Mouse (Mus musculus) embryonic facial prominence, embryonic 14.5 days (tissue): ENCODE measurements around the gene Krt39. TPM values are rescaled to one million over a fixed set of nuclear protein-coding genes. Genes with fewer than 3 reads are reported as not detected.

Source experiments
- ATAC-seq: fragments of 200-750 bp; cut with Nextera tagmentation; 2 replicates; pipeline ENCODE4 v1.8.0; 2017; ENCODE audit warnings: low read depth, moderate number of reproducible peaks, moderate TSS enrichment
- DNase-seq: peaks from one replicate; pipeline ENCODE4 v3.0.0-alpha.2; 2015; ENCODE audit warnings: low spot score
- H3K27ac ChIP-seq: fragments of 300-500 bp; sonication (generic); replicated peaks from 2 replicates; pipeline ENCODE4 v1.5.1; 2014; ENCODE audit warnings: low read depth, mild to moderate bottlenecking, low read length, moderate library complexity
- H3K27me3 ChIP-seq: fragments of 300-500 bp; sonication (generic); replicated peaks from 2 replicates; pipeline ENCODE4 v1.6.1; 2014; ENCODE audit warnings: low read length; ENCODE audit not compliant: control insufficient read depth, insufficient read depth
- H3K36me3 ChIP-seq: fragments of 300-500 bp; sonication (generic); 2 replicates; pipeline ENCODE4 v1.6.1; 2014; ENCODE audit warnings: low read length, mixed read lengths; ENCODE audit not compliant: control insufficient read depth, insufficient read depth
- H3K4me1 ChIP-seq: fragments of 300-500 bp; sonication (generic); 2 replicates; pipeline ENCODE4 v1.6.1; 2014; ENCODE audit warnings: antibody characterized with exemption, low read length; ENCODE audit not compliant: control insufficient read depth, insufficient read depth
- H3K4me2 ChIP-seq: fragments of 300-500 bp; sonication (generic); 2 replicates; pipeline ENCODE4 v1.6.1; 2014; ENCODE audit warnings: low read depth, mild to moderate bottlenecking, low read length, moderate library complexity, mixed read lengths
- H3K4me3 ChIP-seq: fragments of 300-500 bp; sonication (generic); 2 replicates; pipeline ENCODE4 v1.5.1; 2014; ENCODE audit warnings: low read depth, mild to moderate bottlenecking, low read length
- H3K9ac ChIP-seq: fragments of 300-500 bp; sonication (generic); 2 replicates; pipeline ENCODE4 v1.6.1; 2014; ENCODE audit warnings: low read depth, mild to moderate bottlenecking, low read length, moderate library complexity, mixed read lengths
- H3K9me3 ChIP-seq: fragments of 300-500 bp; sonication (generic); 2 replicates; pipeline ENCODE4 v1.6.1; 2016; ENCODE audit warnings: low read length; ENCODE audit not compliant: control insufficient read depth
- WGBS: fragments of 180-500 bp; shearing (Covaris S2); extraction: QIAGEN DNeasy Blood & Tissue Kit; methylation state at CpG from one replicate; pipeline ENCODE4 v1.1.7; 2014; 5-methylcytosine and 5-hydroxymethylcytosine counted together
- polyA plus RNA-seq: library from polyadenylated mRNA; unstranded; fragments of >200 nt; fragmentation: Nextera tagmentation; extraction: Ambion mirVana; gene quantifications from 2 replicates; pipeline ENCODE4 v1.2.1, GENCODE M21; 2014

Gene Krt39
- polyA plus RNA-seq, 1 experiment from 2014 or later = not detected

DNA sequence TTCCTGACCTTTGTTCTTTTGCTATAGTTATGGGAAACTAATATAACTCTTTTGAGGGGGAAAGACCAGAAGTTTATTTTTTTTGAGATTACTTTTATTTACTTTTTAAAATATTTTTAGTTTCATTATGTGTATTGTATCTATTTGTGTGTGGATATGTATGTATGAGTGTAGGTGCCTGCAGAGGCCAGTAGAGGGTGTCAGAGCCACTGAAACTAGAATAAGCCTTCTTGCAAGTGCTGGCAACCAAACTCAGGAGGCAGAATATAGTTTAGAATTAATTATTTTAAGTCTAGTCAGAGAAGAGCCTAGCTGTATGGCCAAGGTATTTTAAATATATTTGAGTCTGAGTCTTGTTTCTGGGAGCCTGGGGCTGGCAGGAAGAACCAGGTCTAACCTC lies 26.8 kb upstream of the Krt39 start:
- ATAC-seq (no peak), DNase-seq (no peak)
- H3K4me3 ChIP-seq = no peak overlapping the region

DNA sequence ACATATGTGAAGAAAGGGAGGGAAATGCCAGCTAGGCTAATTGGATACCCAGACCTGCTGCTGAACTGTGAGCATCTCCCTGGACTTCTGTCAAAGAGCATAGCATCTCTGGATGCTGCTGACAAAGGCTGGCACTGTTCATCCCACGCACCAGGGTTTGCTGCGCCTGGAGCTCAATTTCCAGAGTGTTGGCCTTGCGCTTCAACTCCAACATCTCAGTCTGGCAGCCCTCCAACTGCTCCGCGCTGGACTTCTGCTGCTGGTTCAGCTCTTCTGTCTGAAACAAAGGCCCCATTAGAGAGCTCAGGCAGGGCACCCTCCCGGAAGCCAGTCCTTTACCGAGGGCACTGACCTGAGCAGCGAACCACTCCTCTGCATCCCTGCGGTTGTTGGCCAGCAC lies 18.6 kb upstream of the Krt39 start:
- DNase-seq = peak; percentile 75
- WGBS = 34% methylated on average over 9 of the region's 9 CpGs

More for the DNA sequence above, 26.8 kb upstream of the Krt39 start:
- no peak overlapping the region for H3K9ac ChIP-seq
- no peaks in the 10 kb centered on the region for H3K9me3 ChIP-seq
- no peaks in the 10 kb centered on the region for H3K36me3 ChIP-seq
- no peak overlapping the region for H3K27ac ChIP-seq
- H3K27me3 ChIP-seq = no peaks in the 10 kb centered on the region
- H3K4me2 ChIP-seq = no peak overlapping the region
- no peaks in the 10 kb centered on the region for H3K4me1 ChIP-seq

DNA sequence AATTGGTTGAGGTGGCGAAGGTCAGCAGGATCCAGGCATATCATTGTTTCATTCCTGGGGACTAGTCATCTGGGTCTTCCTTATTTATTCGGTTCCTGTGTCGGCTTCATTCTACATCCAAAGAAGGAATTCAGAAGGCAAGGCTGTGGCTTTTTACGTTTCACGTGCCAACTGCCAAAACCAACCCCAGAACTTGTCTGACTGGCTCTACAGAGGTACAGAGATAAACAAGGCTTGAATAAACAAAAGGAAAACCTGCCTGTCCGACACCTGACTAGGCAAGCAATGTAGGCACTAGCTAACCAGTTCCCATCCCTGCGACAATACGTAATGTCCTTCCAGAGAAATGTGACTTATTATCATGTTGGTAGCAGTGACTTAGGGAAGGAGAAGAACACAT lies 7.0 kb downstream of the Krt39 start:
- H3K27ac ChIP-seq = no peak overlapping the region
- 0 out of 2 replicates have a peak, but pooled peaks have one; percentile 47 for ATAC-seq
- H3K4me1 ChIP-seq = no peaks in the 10 kb centered on the region
- H3K9ac ChIP-seq = no peak overlapping the region
- no peaks in the 10 kb centered on the region for H3K27me3 ChIP-seq
- H3K4me3 ChIP-seq = no peak overlapping the region
- 77% methylated on average over 8 of the region's 8 CpGs for WGBS
- no peaks in the 10 kb centered on the region for H3K9me3 ChIP-seq
- H3K4me2 ChIP-seq = no peak overlapping the region
- peak; percentile 73 for DNase-seq
- no peaks in the 10 kb centered on the region for H3K36me3 ChIP-seq

More for the DNA sequence above, 18.6 kb upstream of the Krt39 start:
- Histone ChIP-seq H3K27me3 (no peaks in the 10 kb centered on the region), H3K9ac (no peak overlapping the region), H3K9me3 (no peaks in the 10 kb centered on the region), H3K4me1 (no peaks in the 10 kb centered on the region; the same call in 1 of the 2 replicates), H3K27ac (no peak overlapping the region), H3K4me3 (no peak overlapping the region), H3K36me3 (no peaks in the 10 kb centered on the region), H3K4me2 (no peak overlapping the region)
- ATAC-seq = peak; percentile 30; the same call in 1 of the 2 replicates

DNA sequence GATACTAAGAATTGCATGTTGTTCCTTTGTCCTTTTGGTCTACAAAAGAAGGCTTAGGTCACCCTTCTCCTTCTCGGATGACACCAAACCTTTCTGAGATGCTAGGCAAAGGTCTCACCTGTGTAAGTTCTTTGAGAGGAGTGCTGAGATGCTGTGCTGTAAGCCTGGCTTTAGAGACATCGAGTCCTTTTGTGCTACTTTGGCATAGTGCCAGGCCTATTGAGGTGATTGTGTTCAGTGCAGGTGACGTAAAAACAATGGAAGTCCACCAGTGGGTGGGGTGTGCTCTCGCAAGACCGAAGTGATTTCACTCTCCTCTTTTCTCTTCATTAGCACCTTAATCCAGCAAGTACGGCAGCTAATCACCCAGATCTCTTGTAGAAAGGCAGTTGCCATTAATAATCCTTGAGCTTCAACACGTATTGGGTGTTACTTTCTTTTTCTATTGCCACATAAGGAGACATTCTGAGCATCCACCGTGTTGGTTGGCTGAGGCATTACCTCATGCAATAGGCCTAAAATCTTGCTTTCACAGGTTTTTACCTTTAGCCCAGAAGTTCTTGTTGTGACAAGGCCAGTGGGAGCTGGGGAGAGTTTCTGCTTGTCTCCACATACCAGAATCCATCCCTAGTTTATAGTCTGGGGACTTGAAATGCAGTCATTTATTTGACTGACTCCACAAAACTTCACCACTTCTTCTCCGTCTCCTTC lies 20.9 kb downstream of the Krt39 start:
- Histone ChIP-seq H3K4me2 (no peak overlapping the region), H3K9me3 (no peaks in the 10 kb centered on the region), H3K4me1 (no peaks in the 10 kb centered on the region), H3K9ac (no peak overlapping the region), H3K27me3 (no peaks in the 10 kb centered on the region), H3K4me3 (no peak overlapping the region), H3K27ac (no peak overlapping the region), H3K36me3 (no peaks in the 10 kb centered on the region)
- peak; percentile 74 for DNase-seq
- WGBS = 79% methylated on average over 9 of the region's 9 CpGs
- ATAC-seq = peak; percentile 85; the same call in 1 of the 2 replicates

DNA sequence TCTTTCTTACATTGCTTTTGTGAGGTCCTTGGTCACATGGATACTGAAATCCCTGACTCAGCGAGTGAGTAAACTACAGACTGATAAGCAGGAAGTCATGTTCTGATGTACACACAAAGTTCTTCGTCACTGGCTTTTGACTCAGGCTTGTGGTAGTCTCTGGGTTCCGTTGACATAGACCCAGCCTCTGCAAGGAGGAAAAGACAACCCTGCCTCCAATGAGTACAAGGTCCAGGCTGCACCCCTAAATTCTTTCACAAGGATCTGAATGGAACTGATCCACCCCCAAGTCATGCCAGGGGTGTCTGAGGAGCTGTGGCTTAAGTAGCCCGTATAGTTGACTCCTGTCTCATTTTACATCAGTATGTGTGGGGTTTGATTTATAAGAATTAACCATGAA lies 24.7 kb downstream of the Krt39 start:
- DNase-seq = no peak
- no peaks in the 10 kb centered on the region for H3K36me3 ChIP-seq
- 83% methylated on average over 4 of the region's 4 CpGs for WGBS
- no peak for ATAC-seq
- H3K27ac ChIP-seq = no peak overlapping the region
- H3K9ac ChIP-seq = no peak overlapping the region
- H3K4me1 ChIP-seq = no peaks in the 10 kb centered on the region
- H3K4me2 ChIP-seq = no peak overlapping the region
- no peaks in the 10 kb centered on the region for H3K9me3 ChIP-seq
- no peaks in the 10 kb centered on the region for H3K27me3 ChIP-seq
- H3K4me3 ChIP-seq = no peak overlapping the region

DNA sequence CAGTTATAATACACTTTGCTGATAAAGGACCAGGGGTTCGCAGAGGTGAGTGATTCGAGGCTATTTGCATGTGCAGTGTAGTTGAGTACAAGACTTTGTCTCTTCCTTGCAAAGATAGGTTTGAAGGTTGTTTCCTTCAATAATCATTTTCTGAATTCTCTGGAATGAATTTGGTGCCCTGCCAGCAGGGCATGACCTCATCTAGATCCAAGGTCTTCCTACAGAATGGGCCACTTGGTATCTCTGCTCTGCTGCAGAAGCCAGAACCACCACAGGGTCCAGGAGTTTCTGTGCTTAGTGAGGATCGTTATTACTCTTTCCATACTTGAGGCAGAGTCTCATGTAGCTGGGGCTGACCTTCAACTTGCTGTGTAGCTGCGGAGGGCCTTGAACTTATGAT lies 26.4 kb downstream of the Krt39 start:
- H3K4me1 ChIP-seq = no peaks in the 10 kb centered on the region
- no peak overlapping the region for H3K27ac ChIP-seq
- DNase-seq (no peak), ATAC-seq (no peak)
- no peaks in the 10 kb centered on the region for H3K36me3 ChIP-seq
- H3K4me2 ChIP-seq = no peak overlapping the region
- no peak overlapping the region for H3K4me3 ChIP-seq
- no peaks in the 10 kb centered on the region for H3K9me3 ChIP-seq
- H3K9ac ChIP-seq = no peak overlapping the region
- no peaks in the 10 kb centered on the region for H3K27me3 ChIP-seq
- 95% methylated on average over 4 of the region's 4 CpGs for WGBS

DNA sequence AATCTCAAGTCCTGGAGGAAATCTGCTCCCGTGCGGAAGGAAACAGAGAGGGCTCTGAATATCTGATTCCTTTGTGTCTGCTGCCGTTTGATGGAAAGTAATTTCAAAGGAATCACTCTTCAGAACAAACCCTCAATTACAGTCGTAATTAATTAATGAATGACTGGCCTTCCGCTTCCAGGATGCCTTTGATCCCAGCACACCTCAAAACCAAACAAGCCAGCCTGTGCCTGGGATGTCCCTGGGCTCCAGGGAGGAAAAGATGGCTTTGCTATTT lies 27.6 kb downstream of the Krt39 start:
- H3K27ac ChIP-seq = no peak overlapping the region
- ATAC-seq = no peak

DNA sequence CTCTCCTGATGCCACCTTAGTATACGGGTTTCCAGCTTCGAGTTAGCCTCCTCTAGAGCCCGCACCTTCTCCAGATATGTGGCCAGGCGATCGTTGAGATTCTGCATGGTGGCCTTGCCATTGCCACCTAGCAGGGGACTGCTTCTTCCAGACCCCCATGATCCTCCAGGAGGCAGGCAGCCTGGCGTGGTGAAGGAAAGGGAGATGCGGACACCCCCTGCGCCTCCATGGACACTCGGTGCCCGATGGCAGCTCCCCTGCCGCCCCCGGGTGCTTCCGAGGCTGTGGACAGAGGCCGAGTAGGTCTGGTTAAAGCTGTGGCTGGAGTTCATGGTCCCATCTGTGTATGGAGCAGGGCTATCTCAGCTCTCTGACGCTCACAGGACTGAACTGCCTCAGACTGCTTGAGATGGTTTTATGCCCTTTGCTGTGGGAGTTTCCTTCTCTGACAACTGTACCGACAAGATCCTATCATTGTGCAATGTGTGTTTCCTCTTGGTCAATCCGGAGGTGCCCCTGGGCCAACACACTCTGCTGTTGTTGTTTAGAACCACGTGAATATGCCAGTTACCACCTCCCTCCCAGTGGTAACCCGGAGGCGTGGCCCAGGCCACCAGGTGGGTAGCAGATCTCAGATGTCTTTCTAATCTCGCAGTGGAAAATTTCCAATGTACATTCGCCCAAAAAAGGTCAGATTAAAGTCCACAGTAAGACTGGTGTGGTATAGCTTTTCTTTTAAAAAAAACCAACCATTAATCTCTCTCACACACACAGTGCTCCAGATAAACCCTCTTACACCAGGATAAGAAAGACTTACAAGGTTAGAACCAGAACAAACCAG lies 28.2 kb downstream of the Krt39 start, which contains the start of gene Krt23:
Gene Krt23, minus strand, starts transcription at position 405 of the 841 bp plus-strand sequence.
- no peak within 1 kb of the TSS for H3K27ac ChIP-seq
- H3K9me3 ChIP-seq = no peaks in the 10 kb centered on the region
- ATAC-seq = peak; percentile 72; the same call in 1 of the 2 replicates
- no peaks in the 10 kb centered on the region for H3K4me1 ChIP-seq
- H3K27me3 ChIP-seq = no peaks in the 10 kb centered on the region
- peak; percentile 38 for DNase-seq
- H3K4me3 ChIP-seq = no peak within 1 kb of the TSS
- H3K36me3 ChIP-seq = no peaks in the 10 kb centered on the region
- H3K9ac ChIP-seq = no peak within 1 kb of the TSS
- 77% methylated on average over 22 of the region's 22 CpGs for WGBS
- no peak within 1 kb of the TSS for H3K4me2 ChIP-seq

More for the DNA sequence above, 27.6 kb downstream of the Krt39 start:
- Histone ChIP-seq H3K36me3 (no peaks in the 10 kb centered on the region), H3K9ac (no peak overlapping the region), H3K4me1 (no peaks in the 10 kb centered on the region), H3K27me3 (no peaks in the 10 kb centered on the region), H3K9me3 (no peaks in the 10 kb centered on the region), H3K4me2 (no peak overlapping the region), H3K4me3 (no peak overlapping the region)
- WGBS = 29% methylated on average over 5 of the region's 5 CpGs
- DNase-seq = peak; percentile 12
